Mouse (Mus musculus): Measurements from ENCODE around the gene Vps26c.
A peak's percentile ranks its signal among the peaks of the same experiment; 100 is the strongest.

Vps26c gene

DNA sequence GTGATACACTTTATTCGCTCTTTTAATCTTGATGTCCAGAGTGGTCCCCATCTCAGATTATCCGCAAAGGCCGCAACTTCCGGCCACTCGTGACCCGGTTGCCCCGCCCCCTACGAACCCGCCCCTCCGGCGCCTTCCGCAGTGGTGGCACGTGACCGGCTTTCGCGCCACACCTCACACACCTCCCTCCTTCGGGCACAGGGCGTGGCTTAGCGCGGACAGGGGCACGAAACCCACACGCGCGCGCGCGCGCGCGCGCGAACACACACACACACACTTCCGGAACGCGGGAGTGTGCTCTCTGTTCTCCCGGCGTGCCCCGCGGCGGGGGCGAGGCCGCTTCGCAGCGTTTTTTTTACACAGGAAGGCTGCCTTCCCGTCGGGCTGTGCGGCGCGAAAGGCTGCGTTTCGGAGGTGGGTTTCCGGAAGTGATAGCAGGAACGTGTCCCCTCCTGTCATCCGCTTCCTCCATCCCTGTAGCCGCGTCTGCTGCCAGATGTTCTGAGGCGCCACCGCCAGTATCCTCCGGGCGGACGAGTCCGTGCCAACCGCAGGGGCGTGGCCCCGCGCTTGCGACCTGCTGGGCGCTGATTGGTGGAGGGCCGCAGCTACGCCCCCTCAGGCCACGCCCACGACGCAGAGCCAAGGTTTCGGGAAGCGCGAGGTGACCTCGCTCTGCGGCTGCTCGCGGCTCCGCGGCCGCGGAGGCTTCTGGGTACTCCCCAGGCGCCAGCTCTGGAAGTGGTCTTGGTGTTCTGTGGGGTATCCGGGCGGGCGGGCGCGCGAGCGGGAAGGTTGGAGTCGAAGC, at the start of gene Vps26c:
Vps26c (minus strand) TSS at position 487 of the 808 bp plus-strand sequence.
- DNase-seq: peak; percentile 98

DNA sequence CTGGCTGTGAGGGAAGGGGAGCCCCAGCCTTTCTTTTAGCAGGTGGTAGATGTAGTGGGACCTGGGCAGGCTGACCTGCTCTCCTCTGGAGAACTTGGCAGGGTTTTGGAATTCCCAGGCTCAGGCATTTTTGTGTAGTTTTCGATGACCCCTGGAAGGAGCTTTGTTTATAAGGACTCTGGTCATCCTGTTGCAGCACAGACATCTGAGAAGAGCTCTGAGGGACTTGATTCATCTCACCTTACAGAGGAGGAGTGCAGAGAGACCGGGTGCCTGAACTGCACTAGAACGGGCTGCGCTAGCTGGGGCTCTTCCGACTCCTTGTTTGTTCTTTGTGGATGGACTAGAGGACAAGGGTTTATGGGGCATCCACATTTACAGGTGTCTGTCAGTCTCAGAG, 49.1 kb upstream of the Vps26c start:
- no peak for DNase-seq

DNA sequence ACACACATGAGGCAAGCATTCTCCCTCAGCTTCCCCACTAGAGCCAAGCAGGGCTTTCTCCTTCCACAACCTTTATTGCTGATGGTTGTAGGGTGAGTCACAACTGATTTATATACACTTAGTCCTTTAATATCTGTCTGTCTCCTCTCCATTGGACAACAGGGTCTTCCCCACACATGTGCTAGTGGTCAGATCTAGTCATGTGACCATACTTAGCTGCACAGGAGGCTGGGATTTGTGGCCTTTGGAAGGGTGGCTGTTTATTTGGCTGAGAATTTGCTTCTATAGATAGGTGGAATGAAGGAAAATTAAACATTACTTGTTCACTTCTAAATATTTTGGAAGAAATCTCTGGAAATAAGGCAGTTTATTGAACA, 48.1 kb upstream of the Vps26c start:
- no peak for DNase-seq

- DNase-seq: no peak
These were observed 47.5 kb upstream of the Vps26c start for GRCm38 (mm10) chr16:94574025-94574717.

DNA sequence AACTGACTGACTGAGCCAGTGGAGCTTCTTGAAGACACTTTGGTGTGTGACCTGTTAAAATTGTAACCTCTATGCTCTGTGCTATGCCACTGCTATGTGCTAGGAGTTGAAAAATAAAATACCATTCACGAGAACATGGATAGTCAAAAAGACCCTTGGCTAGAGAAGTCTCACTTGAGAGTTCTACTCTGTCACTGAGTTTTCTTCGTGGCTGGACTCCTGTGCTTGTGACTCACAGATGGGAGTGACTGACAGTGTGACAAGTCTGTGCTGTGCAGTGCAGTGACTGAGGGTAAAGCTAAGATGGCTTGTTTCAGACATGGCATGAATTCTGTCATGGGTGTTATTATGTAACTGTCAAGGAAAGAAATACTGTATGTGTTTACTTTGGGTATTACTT, 45.8 kb upstream of the Vps26c start:
- no peak for DNase-seq

GRCm38 (mm10) chr16:94571111-94571993, 44.7 kb upstream of the Vps26c start:
- peak; percentile 49 for DNase-seq

GRCm38 (mm10) chr16:94570361-94571041, 43.9 kb upstream of the Vps26c start:
- DNase-seq: peak; percentile 78

GRCm38 (mm10) chr16:94569229-94570176, 42.9 kb upstream of the Vps26c start, which contains the start of gene Dyrk1a:
Gene Dyrk1a (plus strand): TSS chr16:94570010.
- peak; percentile 99 for DNase-seq

DNA sequence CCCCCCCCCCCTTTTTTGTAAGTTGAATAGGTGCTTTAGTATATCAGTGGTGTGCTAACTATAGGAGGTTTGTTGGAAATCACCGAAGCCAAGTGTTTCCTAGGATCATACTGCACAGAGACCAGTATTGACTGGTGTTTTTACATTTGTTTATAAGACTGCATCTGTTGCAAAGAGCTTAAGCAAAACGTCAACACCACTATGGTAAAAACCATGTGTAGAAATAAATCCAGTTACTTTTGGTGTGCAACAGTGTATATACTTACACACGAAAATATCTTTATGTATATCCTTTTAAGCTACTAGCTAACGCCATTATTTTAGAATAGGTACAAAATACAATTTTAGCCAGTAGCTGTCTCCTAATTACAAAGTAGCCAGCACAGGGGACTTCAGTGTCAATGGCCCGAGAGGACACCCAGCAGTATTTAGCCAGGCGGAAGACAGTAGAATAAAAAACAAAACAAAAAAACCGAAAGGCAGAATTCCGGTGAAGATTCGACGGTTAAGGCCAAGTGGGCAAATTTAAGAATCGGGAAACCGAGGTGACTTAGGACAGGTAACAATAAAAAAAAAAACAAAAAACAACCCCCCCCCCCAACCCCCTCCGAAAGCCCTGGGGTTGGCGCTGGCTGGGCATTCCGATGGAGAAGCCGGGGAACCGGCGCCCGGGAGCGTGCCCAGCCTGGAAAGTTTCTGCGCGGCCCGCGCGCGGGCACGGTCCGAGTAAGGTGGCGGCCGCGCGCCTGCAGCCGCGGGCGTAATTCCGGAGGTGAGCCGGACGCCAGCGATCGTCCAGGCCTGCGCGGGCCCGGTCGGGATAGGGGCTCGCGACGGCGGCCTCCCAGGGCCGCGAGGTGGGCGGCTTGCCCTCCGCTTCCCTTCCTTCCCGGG, 42.0 kb upstream of the Vps26c start:
- peak; percentile 89 for DNase-seq

- DNase-seq: peak; percentile 52
These were observed 41.1 kb upstream of the Vps26c start for GRCm38 (mm10) chr16:94567751-94568150.

DNA sequence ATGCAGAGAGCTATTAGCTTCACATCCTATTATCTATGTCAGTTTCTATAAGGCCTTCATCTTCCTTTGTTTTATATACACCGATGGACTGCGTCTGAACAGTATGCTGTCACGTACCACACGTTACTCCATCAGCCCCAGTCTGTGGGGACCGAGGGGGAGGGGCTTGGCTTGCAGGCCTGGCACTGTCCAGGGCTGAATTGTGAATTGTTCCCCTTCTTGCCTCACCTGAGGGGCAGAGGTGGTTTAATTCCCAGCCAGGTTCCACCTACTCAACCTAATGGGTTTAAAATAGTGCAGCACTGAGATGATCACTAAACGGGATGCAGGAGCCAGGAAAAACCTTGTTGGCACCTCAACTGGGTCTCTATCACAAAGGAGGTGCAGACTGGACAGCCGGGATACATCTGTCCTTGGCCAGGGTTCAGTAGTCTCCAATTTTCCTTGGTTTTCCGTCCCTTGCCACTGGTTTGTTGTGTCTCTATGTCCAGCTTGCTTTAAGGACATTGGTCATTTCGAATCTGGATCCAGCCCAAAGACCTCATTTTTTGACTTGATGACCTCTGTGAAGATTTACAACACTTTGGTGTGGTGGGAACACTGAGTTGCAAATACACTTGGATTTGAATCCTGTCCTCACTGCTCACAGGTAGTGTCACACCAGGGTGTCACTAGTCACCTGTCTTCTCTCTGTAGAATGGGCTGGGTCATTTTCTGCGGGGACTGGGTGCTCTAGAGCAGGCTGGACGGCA, 40.4 kb upstream of the Vps26c start:
- DNase-seq: peak; percentile 55

GRCm38 (mm10) chr16:94566124-94566523, 39.5 kb upstream of the Vps26c start:
- no peak for DNase-seq

DNA sequence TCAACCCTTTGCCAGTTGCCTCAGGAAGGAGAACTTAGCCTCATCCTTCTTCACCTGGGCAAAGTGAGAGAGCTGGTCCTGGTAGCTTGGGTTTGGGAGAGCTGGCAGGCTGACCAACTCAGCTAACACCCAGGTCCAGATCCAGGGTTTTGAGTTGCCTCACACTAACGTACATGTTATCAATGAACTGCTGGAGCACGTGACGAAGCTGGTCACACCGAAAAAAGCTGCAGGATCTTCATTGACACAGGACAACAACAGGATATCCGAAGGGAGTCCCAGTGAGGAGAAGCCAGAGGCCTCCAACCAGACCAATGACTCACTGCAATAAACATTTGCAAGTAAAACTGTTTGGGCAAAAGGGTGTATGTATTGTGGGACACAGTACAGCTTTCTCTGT, 34.0 kb upstream of the Vps26c start:
- DNase-seq: no peak

GRCm38 (mm10) chr16:94559782-94560181, 33.2 kb upstream of the Vps26c start:
- no peak for DNase-seq

DNA sequence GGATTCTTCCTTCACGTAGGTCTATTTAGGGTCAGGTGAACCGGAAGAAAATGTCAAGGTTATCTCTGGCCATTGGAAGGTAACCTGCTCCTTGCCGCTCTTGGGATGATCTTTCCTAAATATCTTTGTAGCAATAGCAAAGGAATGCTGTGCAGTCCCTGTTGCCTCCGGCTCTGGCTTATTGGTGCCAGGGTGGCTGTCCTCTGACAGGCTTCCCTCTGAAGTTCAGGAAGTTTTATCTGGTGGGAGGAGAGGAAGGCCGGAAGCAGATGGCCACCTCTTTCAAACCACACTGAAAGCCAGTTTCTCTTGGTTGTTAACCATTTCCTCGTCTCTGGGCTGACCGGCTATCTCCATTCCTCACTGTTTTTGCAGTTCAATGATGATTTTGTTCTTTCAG, 32.7 kb upstream of the Vps26c start:
- DNase-seq: no peak

DNA sequence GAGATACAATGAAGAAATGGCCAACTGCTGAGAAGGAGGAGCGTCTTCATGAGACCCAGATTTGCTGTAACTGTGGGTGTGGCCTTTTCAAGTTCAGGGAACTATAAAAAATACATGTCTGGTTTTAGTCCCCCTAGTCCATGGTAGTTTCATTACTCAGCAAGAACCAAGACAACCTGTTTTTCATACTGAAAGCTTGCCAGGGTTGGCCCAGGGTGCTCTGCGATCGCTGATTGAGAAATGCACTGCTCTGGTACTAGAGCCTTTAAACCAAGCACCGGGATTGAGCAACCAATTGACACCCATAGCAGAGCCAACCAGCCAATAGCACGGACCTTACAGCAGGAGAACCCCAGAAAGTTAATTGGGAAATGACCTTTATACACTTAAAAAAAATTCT, 29.6 kb upstream of the Vps26c start:
- no peak for DNase-seq

GRCm38 (mm10) chr16:94555346-94555745, 28.7 kb upstream of the Vps26c start:
- DNase-seq: no peak

DNA sequence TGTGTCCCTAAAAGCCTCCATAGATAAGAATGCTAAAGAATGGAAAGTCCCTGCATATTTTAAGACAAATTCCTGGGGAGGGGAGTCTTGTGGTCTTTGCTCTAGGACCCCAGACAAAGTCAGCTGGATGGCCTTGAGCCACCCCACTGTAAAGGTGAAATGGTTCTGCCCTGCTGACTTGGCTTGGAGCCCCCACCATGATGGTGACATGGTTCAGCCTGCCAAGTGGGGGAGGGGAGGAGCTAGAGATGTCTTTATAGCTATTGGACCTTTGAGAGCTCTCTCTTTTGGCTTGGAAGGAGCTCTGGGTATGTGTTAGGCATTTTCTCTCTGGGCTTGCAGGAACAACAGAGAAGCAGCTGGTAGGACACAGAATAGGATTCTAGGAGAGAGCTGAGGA, 25.3 kb upstream of the Vps26c start:
- DNase-seq: no peak

- DNase-seq: no peak
These were observed 23.2 kb upstream of the Vps26c start for GRCm38 (mm10) chr16:94549813-94550212.
